Mouse (Mus musculus) ES-Bruce4 (cell line): Measurements from ENCODE around the gene Scgb1a1.

ENCODE experiments used
- CTCF ChIP-seq: IDR thresholded peaks from one replicate; pipeline ENCODE4 v1.8.1; 2011; ENCODE audit warnings: low read depth, low read length
- EP300 ChIP-seq: IDR thresholded peaks from 2 replicates; pipeline ENCODE4 v1.6.1; 2011; ENCODE audit warnings: low read depth, low read length; ENCODE audit not compliant: insufficient read depth
- POLR2A ChIP-seq: IDR thresholded peaks from one replicate; pipeline ENCODE4 v1.8.1; 2011; ENCODE audit warnings: low read length; ENCODE audit not compliant: insufficient read depth

DNA sequence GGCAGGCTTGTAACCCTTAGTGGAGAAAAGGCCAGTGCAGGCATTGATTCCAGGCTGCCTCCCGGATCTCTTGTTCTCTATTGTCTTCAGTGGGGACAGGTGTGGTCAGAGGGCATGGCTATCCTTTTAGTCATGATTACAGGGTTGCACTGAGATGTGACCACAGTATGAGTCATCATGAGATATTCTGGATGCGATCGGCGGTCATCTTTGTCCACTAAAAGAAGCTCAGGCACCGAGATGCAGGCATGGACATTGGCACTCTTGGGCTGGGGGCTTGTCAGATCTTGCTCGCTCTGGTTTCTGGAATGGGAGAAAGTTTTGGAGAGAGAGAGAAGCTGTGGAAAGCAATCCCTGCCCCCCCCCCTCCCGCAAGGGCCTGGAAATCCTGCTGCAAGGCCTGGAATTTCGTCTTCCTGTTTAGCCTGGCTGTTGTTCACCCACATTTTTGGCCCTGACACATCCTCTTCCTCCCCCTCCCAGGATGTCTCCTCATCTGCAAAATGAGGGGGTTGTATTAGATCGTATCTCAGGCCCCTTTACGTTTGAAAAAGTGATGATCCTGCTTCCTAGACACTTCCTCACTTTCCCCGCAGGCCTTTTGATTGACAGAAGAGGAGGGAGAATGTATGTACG, 13.9 kb downstream of the Scgb1a1 start:
- TF ChIP-seq EP300 (no peak), CTCF (no peak), POLR2A (no peak)
